Mouse (Mus musculus) R1 (cell line): ENCODE data around the gene Gria4.

ENCODE experiments used
- DNase-seq: peaks from one replicate; pipeline ENCODE4 v3.0.0-alpha.2; 2018; ENCODE audit warnings: low read depth, low spot score

Gene Gria4

GRCm38 (mm10) chr9:4573596-4573995 lies 222.4 kb downstream of the Gria4 start:
- DNase-seq, result no peak

GRCm38 (mm10) chr9:4555415-4555959 lies 240.5 kb downstream of the Gria4 start:
- DNase-seq, result no peak

GRCm38 (mm10) chr9:4539218-4539617 lies 256.8 kb downstream of the Gria4 start:
- no peak for DNase-seq

GRCm38 (mm10) chr9:4536514-4537150 lies 259.4 kb downstream of the Gria4 start:
- peak; percentile 47 for DNase-seq

- no peak for DNase-seq
Observed at GRCm38 (mm10) chr9:4514563-4514885, 281.5 kb downstream of the Gria4 start.

- DNase-seq, result no peak
Observed at GRCm38 (mm10) chr9:4513796-4514562, 282.1 kb downstream of the Gria4 start.

GRCm38 (mm10) chr9:4506086-4506485 lies 289.9 kb downstream of the Gria4 start:
- no peak for DNase-seq

- peak; percentile 38 for DNase-seq
Observed at GRCm38 (mm10) chr9:4505087-4505486, 290.9 kb downstream of the Gria4 start.

GRCm38 (mm10) chr9:4486428-4486827 lies 309.6 kb downstream of the Gria4 start:
- DNase-seq, result no peak

GRCm38 (mm10) chr9:4484502-4484901 lies 311.5 kb downstream of the Gria4 start:
- DNase-seq, result no peak

- peak; percentile 35 for DNase-seq
Observed at GRCm38 (mm10) chr9:4470791-4471190, 325.2 kb downstream of the Gria4 start.

GRCm38 (mm10) chr9:4459456-4460070 lies 336.5 kb downstream of the Gria4 start:
- DNase-seq, result no peak

- DNase-seq, result no peak
Observed at GRCm38 (mm10) chr9:4458193-4458592, 337.8 kb downstream of the Gria4 start.

- DNase-seq, result no peak
Observed at GRCm38 (mm10) chr9:4457644-4458043, 338.4 kb downstream of the Gria4 start.

GRCm38 (mm10) chr9:4442908-4443307 lies 353.1 kb downstream of the Gria4 start:
- peak; percentile 81 for DNase-seq

GRCm38 (mm10) chr9:4400801-4401200 lies 395.2 kb downstream of the Gria4 start:
- DNase-seq, result peak; percentile 40

GRCm38 (mm10) chr9:4376640-4377120 lies 419.4 kb downstream of the Gria4 start:
- no peak for DNase-seq

GRCm38 (mm10) chr9:4375828-4376639 lies 420.0 kb downstream of the Gria4 start, which contains the start of gene Msantd4:
Gene Msantd4, plus strand, starts transcription at chr9:4376562.
- DNase-seq, result peak; percentile 99
